Mouse (Mus musculus): ENCODE measurements at regions not wholly inside any gene's neighbourhood (a gene's known extent, or its start where the extent isn't known, plus 50 kb on each side); places are given as distances from the start of the nearest gene placed in this dataset.
"Not testable (repeated sequence)": the region's sequence is repeated elsewhere in the genome, so short reads cannot be mapped to it uniquely, and the experiment has no call there.

GRCm38 (mm10) chr16:30797973-30798471, 198.5 kb downstream of the Fam43a start:
- no peak for DNase-seq

- DNase-seq: no peak
Measured at GRCm38 (mm10) chr16:30798536-30798935, 199.0 kb downstream of the Fam43a start.

- no peak for DNase-seq
Measured at GRCm38 (mm10) chr16:30799699-30800483, 200.4 kb downstream of the Fam43a start.

- no peak for DNase-seq
Measured at GRCm38 (mm10) chr16:30804018-30804417, 204.5 kb downstream of the Fam43a start.

GRCm38 (mm10) chr16:30806206-30806605, 206.7 kb downstream of the Fam43a start:
- not testable (repeated sequence) for DNase-seq

- peak; percentile 55 for DNase-seq
Measured at GRCm38 (mm10) chr16:30818541-30819120, 219.1 kb downstream of the Fam43a start.

GRCm38 (mm10) chr16:30819342-30819741, 219.8 kb downstream of the Fam43a start:
- DNase-seq: no peak

- no peak for DNase-seq
Measured at GRCm38 (mm10) chr16:30820234-30820633, 220.7 kb downstream of the Fam43a start.

GRCm38 (mm10) chr16:30820761-30821160, 221.2 kb downstream of the Fam43a start:
- DNase-seq: no peak

GRCm38 (mm10) chr16:30821191-30821910, 221.8 kb downstream of the Fam43a start:
- DNase-seq: peak; percentile 72

- DNase-seq: peak; percentile 76
Measured at GRCm38 (mm10) chr16:30821911-30822578, 222.5 kb downstream of the Fam43a start.

GRCm38 (mm10) chr16:30826128-30826527, 226.6 kb downstream of the Fam43a start:
- DNase-seq: peak; percentile 32

- peak; percentile 47 for DNase-seq
Measured at GRCm38 (mm10) chr16:30827901-30828608, 228.5 kb downstream of the Fam43a start.

- no peak for DNase-seq
Measured at GRCm38 (mm10) chr16:30834561-30834960, 235.0 kb downstream of the Fam43a start.

- no peak for DNase-seq
Measured at GRCm38 (mm10) chr16:30835678-30836077, 236.2 kb downstream of the Fam43a start.

- no peak for DNase-seq
Measured at GRCm38 (mm10) chr16:30842831-30843230, 238.4 kb downstream of the Xxylt1 start.

GRCm38 (mm10) chr16:30852595-30852994, 228.6 kb downstream of the Xxylt1 start:
- no peak for DNase-seq

GRCm38 (mm10) chr16:30854716-30855115, 226.5 kb downstream of the Xxylt1 start:
- DNase-seq: no peak

- DNase-seq: no peak
Measured at GRCm38 (mm10) chr16:30857656-30858055, 223.6 kb downstream of the Xxylt1 start.

- DNase-seq: no peak
Measured at GRCm38 (mm10) chr16:30869136-30869909, 211.9 kb downstream of the Xxylt1 start.

GRCm38 (mm10) chr16:30870110-30870509, 211.1 kb downstream of the Xxylt1 start:
- peak; percentile 68 for DNase-seq

All from adrenal gland, adult 2 months (tissue).